Mouse (Mus musculus): ENCODE results near the gene Tmem30b.

- TF ChIP-seq CTCF (IDR thresholded peaks at IDR 0.05; ENCODE audit: low read depth) (no peak), EP300 (IDR thresholded peaks at IDR 0.05; ENCODE audit: low read depth) (no peak)
Measured at GRCm38 (mm10) chr12:73495172-73495571, 51.0 kb downstream of the Tmem30b start.
